Mouse (Mus musculus) liver, embryonic 11.5 days (tissue): ENCODE results near the gene Gm20517. TPM values are rescaled to one million over a fixed set of nuclear protein-coding genes. Genes with fewer than 3 reads are reported as not detected.

Experiments used
- ATAC-seq: fragments of 200-750 bp; cut with Nextera tagmentation; replicated peaks from 2 replicates; pipeline ENCODE4 v1.8.0; 2017; ENCODE audit warnings: moderate number of reproducible peaks, mild to moderate bottlenecking, moderate TSS enrichment, moderate library complexity; ENCODE audit not compliant: low FRiP score
- DNase-seq: peaks from one replicate; pipeline ENCODE4 v3.0.0-alpha.2; 2017; ENCODE audit warnings: low spot score
- H3K27ac ChIP-seq: fragments of 300-500 bp; sonication (generic); 2 replicates; pipeline ENCODE4 v1.5.1; 2014; ENCODE audit warnings: mild to moderate bottlenecking, low read depth, low read length, control low read depth
- H3K27me3 ChIP-seq: fragments of 300-500 bp; sonication (generic); replicated peaks from 2 replicates; pipeline ENCODE4 v1.6.1; 2014; ENCODE audit warnings: low read length, mixed read lengths; ENCODE audit not compliant: control insufficient read depth, insufficient read depth
- H3K36me3 ChIP-seq: fragments of 300-500 bp; sonication (generic); 2 replicates; pipeline ENCODE4 v1.6.1; 2014; ENCODE audit warnings: mild to moderate bottlenecking, low read length, moderate library complexity, mixed read lengths; ENCODE audit not compliant: control insufficient read depth, insufficient read depth
- H3K4me1 ChIP-seq: fragments of 300-500 bp; sonication (generic); replicated peaks from 2 replicates; pipeline ENCODE4 v1.6.1; 2014; ENCODE audit warnings: low read length, mixed read lengths; ENCODE audit not compliant: control insufficient read depth, insufficient read depth
- H3K4me2 ChIP-seq: fragments of 300-500 bp; sonication (generic); 2 replicates; pipeline ENCODE4 v1.6.1; 2014; ENCODE audit warnings: mild to moderate bottlenecking, control low read depth, moderate library complexity
- H3K4me3 ChIP-seq: fragments of 300-500 bp; sonication (generic); 2 replicates; pipeline ENCODE4 v1.5.1; 2014; ENCODE audit warnings: low read depth, low read length, control low read depth
- H3K9ac ChIP-seq: fragments of 300-500 bp; sonication (generic); 2 replicates; pipeline ENCODE4 v1.6.1; 2014; ENCODE audit warnings: low read depth, low read length, control low read depth
- H3K9me3 ChIP-seq: fragments of 300-500 bp; sonication (generic); 2 replicates; pipeline ENCODE4 v1.6.1; 2016; ENCODE audit warnings: low read length, inconsistent platforms, mixed read lengths; ENCODE audit not compliant: control insufficient read depth
- WGBS: fragments of 180-500 bp; shearing (Covaris S2); extraction: QIAGEN DNeasy Blood & Tissue Kit; methylation state at CpG from one replicate; pipeline ENCODE4 v1.1.7; 2014; 5-methylcytosine and 5-hydroxymethylcytosine counted together
- polyA plus RNA-seq: library from polyadenylated mRNA; unstranded; fragments of >200 nt; fragmentation: Nextera tagmentation; extraction: Ambion mirVana; gene quantifications from 2 replicates; pipeline ENCODE4 v1.2.1, GENCODE M21; 2014

Gm20517 gene
- polyA plus RNA-seq, 1 experiment from 2014 or later: 2.5 TPM

DNA sequence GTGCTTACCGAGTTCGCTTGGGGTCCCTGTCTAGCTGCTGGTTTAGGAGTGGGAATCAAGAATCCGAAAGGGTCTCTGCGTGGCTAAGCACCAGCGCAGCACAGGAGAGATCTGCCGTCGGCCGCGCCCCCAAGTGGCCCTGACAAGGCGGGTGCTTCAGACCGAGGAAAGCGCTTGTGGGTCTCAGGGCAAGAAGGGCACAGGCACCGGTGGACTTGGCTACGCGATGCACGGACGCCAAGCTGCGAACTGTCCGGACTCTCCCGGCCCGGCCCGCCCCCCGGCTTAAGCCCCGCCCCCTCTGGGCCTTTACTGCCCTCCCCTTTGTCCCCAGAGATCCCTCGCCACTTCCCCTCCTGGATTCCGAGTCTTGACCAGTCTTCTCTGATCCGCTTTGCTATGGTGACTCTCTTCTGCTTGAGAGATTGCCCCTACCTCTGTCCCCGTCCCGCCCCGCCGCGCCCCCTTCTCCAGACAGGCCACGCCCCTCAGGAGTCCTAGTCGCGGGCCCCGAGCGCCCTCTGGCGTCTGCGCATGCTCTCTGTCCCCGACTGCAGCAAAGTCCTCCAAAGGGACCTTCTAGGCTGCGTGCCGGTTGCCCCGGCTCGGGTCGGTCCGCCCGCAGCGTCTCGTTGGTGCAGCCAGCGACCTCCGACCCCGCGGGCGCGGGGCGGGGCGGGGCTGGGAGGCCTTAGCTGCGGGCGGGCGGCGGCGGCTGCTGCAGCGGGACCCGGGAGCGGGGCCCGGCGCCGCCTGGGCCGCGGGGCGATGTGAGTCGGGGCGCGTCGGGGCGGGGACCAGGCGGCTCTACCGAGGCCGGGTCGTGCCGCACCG, 83.3 kb downstream of the Gm20517 start, which contains the start of gene Prickle4:
TSS of gene Prickle4 (minus strand) at position 234 of the 834 bp plus-strand sequence.
- ATAC-seq (peak; percentile 90), DNase-seq (peak; percentile 96)
- H3K9ac ChIP-seq: peak within 1 kb of the TSS; percentile 75
- no peaks in the 10 kb centered on the region for H3K36me3 ChIP-seq
- peak within 1 kb of the TSS; percentile 77 for H3K4me3 ChIP-seq
- H3K9me3 ChIP-seq: no peaks in the 10 kb centered on the region
- peaks cover 20% of the 10 kb centered on the region for H3K27me3 ChIP-seq
- peaks cover 12% of the 10 kb centered on the region for H3K4me1 ChIP-seq
- H3K4me2 ChIP-seq: peak within 1 kb of the TSS; percentile 96
- peak within 1 kb of the TSS; percentile 26 for H3K27ac ChIP-seq
- under 1% methylated on average over 80 of the region's 82 CpGs for WGBS

DNA sequence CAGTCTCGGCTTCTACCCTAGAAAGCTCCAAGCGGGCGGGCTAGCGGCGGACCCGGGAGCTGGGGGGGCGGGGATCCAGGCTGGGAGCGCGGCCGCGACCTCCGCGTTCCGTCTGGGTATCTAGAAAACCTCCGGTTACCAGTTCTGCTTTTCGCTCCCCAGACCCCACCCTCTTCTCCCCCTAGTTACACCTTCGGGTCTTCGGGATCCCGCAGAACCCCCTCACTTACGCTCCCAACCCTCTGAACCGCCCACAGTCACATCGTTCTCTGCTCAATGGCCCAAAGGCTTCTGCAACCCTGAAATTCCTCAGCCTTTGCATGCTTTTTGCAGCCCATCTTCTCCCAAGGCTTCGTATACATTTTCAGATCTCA, 83.9 kb downstream of the Gm20517 start:
- no peaks in the 10 kb centered on the region for H3K9me3 ChIP-seq
- peaks cover 12% of the 10 kb centered on the region for H3K4me1 ChIP-seq
- peaks cover 20% of the 10 kb centered on the region for H3K27me3 ChIP-seq
- DNase-seq: no peak
- under 1% methylated on average over 16 of the region's 23 CpGs for WGBS
- ATAC-seq: no peak
- no peaks in the 10 kb centered on the region for H3K36me3 ChIP-seq
- H3K4me3 ChIP-seq: peak overlapping the region; percentile 77
- H3K9ac ChIP-seq: peak overlapping the region; percentile 75
- peak overlapping the region; percentile 26; the same call in 1 of the 2 replicates for H3K27ac ChIP-seq
- H3K4me2 ChIP-seq: peak overlapping the region; percentile 96

DNA sequence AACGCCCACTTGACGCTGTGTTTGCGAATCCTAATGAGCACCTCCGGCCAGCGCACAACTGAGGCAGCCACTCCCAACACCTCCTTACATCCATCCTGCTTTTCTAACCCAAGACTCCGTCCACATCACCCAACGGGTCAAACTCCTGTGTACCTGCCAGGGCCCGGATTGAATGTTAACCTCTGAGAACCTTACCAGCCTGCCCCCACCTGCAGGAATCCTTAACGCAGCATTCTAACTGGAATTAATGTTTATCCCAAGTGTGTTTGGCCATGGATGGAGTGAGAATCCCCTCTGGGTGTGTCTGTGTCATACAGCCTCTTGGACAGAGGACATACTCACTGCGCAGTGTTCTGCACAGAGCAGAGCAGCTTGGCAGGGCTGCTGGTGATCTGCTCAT, 86.8 kb downstream of the Gm20517 start:
- Histone ChIP-seq H3K27ac (no peak overlapping the region), H3K9ac (no peak overlapping the region), H3K4me1 (peaks cover 16% of the 10 kb centered on the region), H3K36me3 (no peaks in the 10 kb centered on the region; the same call in 1 of the 2 replicates), H3K4me3 (no peak overlapping the region), H3K27me3 (peaks cover 36% of the 10 kb centered on the region), H3K4me2 (no peak overlapping the region), H3K9me3 (no peaks in the 10 kb centered on the region)
- no peak for ATAC-seq
- no peak for DNase-seq
- 85% methylated on average over 10 of the region's 10 CpGs for WGBS

DNA sequence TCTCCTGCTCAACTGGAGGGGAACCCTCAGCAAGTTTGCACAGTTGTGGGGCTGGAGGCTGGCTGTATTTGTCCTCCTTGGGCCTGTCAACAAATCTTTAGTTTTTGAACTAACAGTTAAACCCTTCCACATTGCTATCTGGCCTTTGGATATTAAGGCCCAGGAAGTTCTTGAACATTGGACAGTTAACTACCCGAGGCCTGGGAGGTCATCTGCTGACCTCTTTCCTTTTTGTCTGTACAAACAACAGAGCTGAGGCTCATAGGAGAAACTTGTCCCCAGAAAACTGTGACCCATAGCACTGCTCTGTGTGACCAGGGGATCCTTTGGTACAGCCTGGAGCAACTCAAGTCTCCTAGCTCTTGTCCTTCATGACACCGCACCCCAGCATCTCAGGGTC, 87.7 kb downstream of the Gm20517 start:
- 84% methylated on average over 2 of the region's 2 CpGs for WGBS
- Histone ChIP-seq H3K4me2 (no peak overlapping the region), H3K36me3 (no peaks in the 10 kb centered on the region; the same call in 1 of the 2 replicates), H3K27me3 (peaks cover 41% of the 10 kb centered on the region), H3K4me3 (no peak overlapping the region), H3K27ac (0 out of 2 replicates have a peak overlapping the region, but pooled peaks have one; percentile 19), H3K9ac (no peak overlapping the region), H3K4me1 (peaks cover 18% of the 10 kb centered on the region), H3K9me3 (no peaks in the 10 kb centered on the region)
- ATAC-seq (no peak), DNase-seq (no peak)

DNA sequence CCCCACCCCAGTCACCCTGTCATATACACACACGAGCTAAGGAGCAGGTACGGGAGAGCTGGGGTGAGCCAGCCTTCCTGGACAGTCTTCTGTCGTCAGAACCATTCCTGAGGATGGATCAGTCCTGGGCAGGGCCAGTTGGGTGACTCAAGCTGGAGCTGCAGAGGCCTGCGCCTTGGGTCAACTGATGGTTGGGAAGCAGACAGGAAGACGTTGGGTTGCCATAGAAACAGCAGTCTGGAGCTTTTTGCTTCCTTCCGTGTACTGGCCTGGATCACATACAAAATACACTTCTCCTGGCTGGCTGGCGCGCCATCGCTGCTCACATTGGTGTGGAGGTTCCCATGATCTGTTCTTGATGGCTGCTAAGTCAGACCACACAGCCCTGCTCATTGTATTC, 90.4 kb downstream of the Gm20517 start:
- Histone ChIP-seq H3K4me3 (no peak overlapping the region), H3K27ac (no peak overlapping the region), H3K4me1 (peaks cover 9% of the 10 kb centered on the region; the same call in 1 of the 2 replicates), H3K4me2 (no peak overlapping the region), H3K9me3 (no peaks in the 10 kb centered on the region), H3K27me3 (peaks cover 51% of the 10 kb centered on the region), H3K36me3 (no peaks in the 10 kb centered on the region; the same call in 1 of the 2 replicates), H3K9ac (no peak overlapping the region)
- DNase-seq: no peak
- no peak for ATAC-seq
- 72% methylated on average over 9 of the region's 9 CpGs for WGBS

DNA sequence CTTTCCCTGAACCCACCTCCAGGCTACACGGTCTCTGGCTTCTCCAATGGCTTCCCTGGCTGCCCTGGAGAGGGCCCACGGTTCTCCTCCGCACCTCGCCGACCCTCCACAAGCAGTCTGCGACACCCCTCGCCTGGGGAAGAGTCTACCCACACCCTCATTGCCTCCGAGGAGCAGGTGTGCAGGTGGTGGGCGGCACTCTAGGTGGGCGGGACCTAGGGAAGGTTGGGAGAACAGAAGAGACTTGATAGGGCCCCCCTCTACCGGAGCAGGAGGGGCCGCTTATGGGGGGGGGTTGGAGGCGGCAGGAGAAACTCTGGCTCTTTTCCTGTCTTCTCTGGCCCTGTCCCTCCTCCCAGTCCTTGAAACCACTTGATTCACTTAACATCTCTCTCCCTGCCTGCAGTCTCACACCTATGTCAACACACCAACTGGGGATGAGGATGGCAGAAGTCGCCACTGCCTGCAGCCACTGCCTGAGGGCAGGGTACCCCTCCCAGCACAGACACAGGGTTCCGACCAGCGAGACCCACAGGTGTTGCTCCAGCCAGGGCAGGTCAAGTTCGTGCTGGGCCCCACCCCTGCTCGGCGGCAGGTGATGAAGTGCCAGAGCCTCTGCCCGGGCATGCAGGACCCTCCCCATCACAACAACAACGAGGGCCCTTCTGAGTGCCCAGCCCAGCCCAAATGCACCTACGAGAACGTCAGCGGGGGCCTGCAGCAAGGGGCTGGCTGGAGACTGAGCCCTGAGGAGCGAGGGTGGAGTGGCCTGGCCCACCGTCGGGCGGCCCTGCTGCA, 91.4 kb downstream of the Gm20517 start:
- no peak for DNase-seq
- no peak for ATAC-seq
- Histone ChIP-seq H3K36me3 (no peaks in the 10 kb centered on the region; the same call in 1 of the 2 replicates), H3K27ac (no peak overlapping the region), H3K4me3 (no peak overlapping the region), H3K4me2 (no peak overlapping the region), H3K9me3 (no peaks in the 10 kb centered on the region), H3K27me3 (peaks cover 49% of the 10 kb centered on the region), H3K9ac (0 out of 2 replicates have a peak overlapping the region, but pooled peaks have one; percentile 14), H3K4me1 (peaks cover 9% of the 10 kb centered on the region; the same call in 1 of the 2 replicates)
- WGBS: 29% methylated on average over 28 of the region's 28 CpGs

DNA sequence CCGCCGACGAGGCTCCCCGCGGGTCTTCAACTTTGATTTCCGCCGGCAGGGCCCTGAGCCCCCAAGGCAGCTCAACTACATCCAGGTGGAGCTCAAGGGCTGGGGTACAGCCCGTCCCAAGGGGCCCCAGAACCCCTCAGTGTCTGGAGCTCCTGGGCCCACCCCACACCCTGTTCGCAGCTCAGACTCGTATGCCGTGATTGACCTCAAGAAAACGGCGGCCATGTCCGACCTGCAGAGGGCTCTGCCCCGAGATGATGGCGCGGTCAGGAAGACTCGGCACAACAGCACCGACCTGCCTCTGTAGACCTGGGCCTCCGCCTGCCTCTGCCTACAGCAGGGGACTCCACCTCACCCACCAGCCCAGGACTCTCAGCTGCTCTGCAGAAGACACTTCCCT, 92.2 kb downstream of the Gm20517 start:
- Histone ChIP-seq H3K4me1 (peaks cover 9% of the 10 kb centered on the region; the same call in 1 of the 2 replicates), H3K4me3 (no peak overlapping the region), H3K9me3 (no peaks in the 10 kb centered on the region), H3K36me3 (no peaks in the 10 kb centered on the region; the same call in 1 of the 2 replicates), H3K27me3 (peaks cover 51% of the 10 kb centered on the region), H3K4me2 (no peak overlapping the region; the same call in 1 of the 2 replicates), H3K27ac (no peak overlapping the region), H3K9ac (no peak overlapping the region)
- ATAC-seq (no peak), DNase-seq (no peak)
- WGBS: 16% methylated on average over 20 of the region's 20 CpGs

DNA sequence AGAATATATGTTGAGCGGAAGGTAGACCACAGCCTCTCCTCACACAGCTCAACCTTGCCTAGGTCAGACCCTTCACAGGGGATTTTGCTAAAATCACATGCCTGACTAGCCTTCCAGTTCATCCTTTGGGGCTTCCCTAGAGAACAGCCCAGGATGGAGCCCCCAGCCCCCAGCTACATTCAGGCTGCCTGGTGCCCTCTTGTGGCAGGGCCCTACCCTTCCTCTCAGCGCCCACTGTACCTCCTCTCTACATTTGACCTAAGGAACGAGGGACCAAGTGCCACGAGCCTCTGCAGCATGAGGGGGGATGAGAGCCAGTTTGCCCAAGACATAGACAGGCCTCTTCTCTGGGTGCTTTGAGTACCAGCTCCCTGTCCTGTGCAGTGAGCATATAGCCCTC, 93.3 kb downstream of the Gm20517 start:
- DNase-seq (no peak), ATAC-seq (no peak)
- H3K27me3 ChIP-seq: peaks cover 51% of the 10 kb centered on the region
- no peaks in the 10 kb centered on the region; the same call in 1 of the 2 replicates for H3K36me3 ChIP-seq
- WGBS: 74% methylated on average over 4 of the region's 4 CpGs
- no peak overlapping the region for H3K27ac ChIP-seq
- no peak overlapping the region for H3K4me3 ChIP-seq
- no peak overlapping the region for H3K9ac ChIP-seq
- no peaks in the 10 kb centered on the region for H3K9me3 ChIP-seq
- H3K4me2 ChIP-seq: no peak overlapping the region
- H3K4me1 ChIP-seq: peaks cover 7% of the 10 kb centered on the region; the same call in 1 of the 2 replicates
